Mouse (Mus musculus): ENCODE results near the gene Adamtsl1. TPM values are rescaled to one million over a fixed set of nuclear protein-coding genes. Genes with fewer than 3 reads are reported as not detected.

The Adamtsl1 gene
- polyA plus RNA-seq, 2 experiments = 0.11 to 0.23 TPM

DNA sequence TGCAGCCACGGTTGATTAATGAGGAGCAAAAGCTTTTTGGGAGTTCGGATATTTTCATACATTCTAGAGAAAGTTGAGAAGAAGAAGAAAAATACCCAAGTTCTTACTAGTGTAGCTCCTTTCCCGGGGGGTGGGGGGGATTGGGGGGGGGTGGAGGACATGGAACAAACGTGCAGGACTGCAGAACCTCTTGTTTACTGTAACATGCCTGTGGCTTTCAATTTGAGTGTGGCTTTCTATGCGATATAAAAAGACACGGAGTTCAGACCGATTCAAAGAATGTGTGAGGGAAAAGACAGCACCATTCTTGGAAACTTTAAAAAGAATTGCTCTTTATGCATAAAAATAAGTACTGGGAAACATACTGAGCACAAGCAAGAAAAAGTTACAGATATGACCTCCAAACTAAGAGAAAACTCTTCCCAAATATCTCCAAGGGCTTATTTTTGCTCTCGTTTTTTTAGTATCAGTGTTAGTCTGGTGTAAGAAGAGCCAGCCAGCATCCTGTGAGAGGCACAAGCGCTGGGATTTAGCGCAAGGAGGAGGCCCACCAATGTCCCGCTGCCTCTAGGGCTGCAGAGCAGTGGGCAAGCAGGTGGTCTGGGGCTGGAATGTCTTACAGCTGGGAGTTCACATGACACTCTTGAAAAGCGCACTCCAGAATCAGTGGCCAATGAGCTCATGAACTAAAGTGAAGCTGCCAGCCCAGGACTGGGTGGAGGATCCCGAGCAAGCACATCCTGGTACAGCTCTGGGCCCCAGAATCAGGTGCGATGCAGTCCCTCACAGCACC is 762.2 kb downstream of the Adamtsl1 start:
- H3K27me3 ChIP-seq (ENCODE audit: control insufficient read depth, insufficient read depth, low read length) = no peaks in the 10 kb centered on the region
- TF ChIP-seq CTCF (IDR thresholded peaks at IDR 0.05; ENCODE audit: low read depth) = no peak
- TF ChIP-seq EP300 (IDR thresholded peaks at IDR 0.05; ENCODE audit: low read depth) = no peak
- no peaks in the 10 kb centered on the region for H3K36me3 ChIP-seq (replicated peaks; ENCODE audit: control insufficient read depth, insufficient read depth, low read depth)
- ATAC-seq (ENCODE audit: insufficient read depth) (no peak), DNase-seq (ENCODE audit: low read depth in 3 of 3, low spot score in 3 of 3) (no peak)
- H3K4me1 ChIP-seq (replicated peaks; ENCODE audit: control insufficient read depth in 2 of 2, insufficient read depth in 2 of 2, low read length in 1 of 2) = no peaks in the 10 kb centered on the region
- no peak overlapping the region for H3K27ac ChIP-seq
- 54% methylated on average over 14 of the region's 14 CpGs for WGBS (ENCODE audit: insufficient replicate concordance)
- no peak overlapping the region for H3K9ac ChIP-seq (replicated peaks)
- H3K4me2 ChIP-seq (ENCODE audit: low read depth) = no peak overlapping the region
- H3K9me3 ChIP-seq (ENCODE audit: control insufficient read depth, low read length) = no peaks in the 10 kb centered on the region
- no peak overlapping the region for H3K4me3 ChIP-seq (ENCODE audit: insufficient read depth in 1 of 2, low read depth in 2 of 2, low read length in 2 of 2)

DNA sequence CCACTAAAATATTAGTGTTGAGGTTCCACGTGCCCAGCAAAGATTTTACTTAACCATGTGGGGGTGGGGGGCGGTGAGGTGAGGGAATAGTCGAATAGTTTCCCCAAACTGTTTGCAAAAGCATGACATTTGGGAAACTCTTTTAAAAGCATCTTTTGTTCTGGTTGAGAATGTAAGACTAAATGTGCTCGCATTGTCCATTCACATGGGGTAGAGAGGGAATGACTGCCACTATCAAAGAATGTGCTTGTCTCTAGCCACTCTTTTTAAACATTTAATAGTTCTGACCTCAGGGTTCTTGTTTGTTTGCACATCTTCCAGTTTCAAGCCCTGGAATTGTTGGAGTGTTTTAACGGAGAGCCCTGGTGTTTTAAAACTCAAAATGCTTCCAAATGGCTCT is 764.6 kb downstream of the Adamtsl1 start:
- no peak overlapping the region for H3K4me2 ChIP-seq (ENCODE audit: low read depth)
- no peak overlapping the region for H3K27ac ChIP-seq
- DNase-seq (ENCODE audit: low read depth in 3 of 3, low spot score in 3 of 3) (no peak), ATAC-seq (ENCODE audit: insufficient read depth) (no peak)
- 55% methylated on average over 5 of the region's 5 CpGs for WGBS (ENCODE audit: insufficient replicate concordance)
- TF ChIP-seq EP300 (IDR thresholded peaks at IDR 0.05; ENCODE audit: low read depth) = no peak
- TF ChIP-seq CTCF (IDR thresholded peaks at IDR 0.05; ENCODE audit: low read depth) = no peak
- no peak overlapping the region for H3K9ac ChIP-seq (replicated peaks)
- H3K36me3 ChIP-seq (replicated peaks; ENCODE audit: control insufficient read depth, insufficient read depth, low read depth) = no peaks in the 10 kb centered on the region
- no peaks in the 10 kb centered on the region for H3K4me1 ChIP-seq (replicated peaks; ENCODE audit: control insufficient read depth in 2 of 2, insufficient read depth in 2 of 2, low read length in 1 of 2)
- no peaks in the 10 kb centered on the region for H3K9me3 ChIP-seq (ENCODE audit: control insufficient read depth, low read length)
- H3K4me3 ChIP-seq (ENCODE audit: insufficient read depth in 1 of 2, low read depth in 2 of 2, low read length in 2 of 2) = no peak overlapping the region
- H3K27me3 ChIP-seq (ENCODE audit: control insufficient read depth, insufficient read depth, low read length) = no peaks in the 10 kb centered on the region

DNA sequence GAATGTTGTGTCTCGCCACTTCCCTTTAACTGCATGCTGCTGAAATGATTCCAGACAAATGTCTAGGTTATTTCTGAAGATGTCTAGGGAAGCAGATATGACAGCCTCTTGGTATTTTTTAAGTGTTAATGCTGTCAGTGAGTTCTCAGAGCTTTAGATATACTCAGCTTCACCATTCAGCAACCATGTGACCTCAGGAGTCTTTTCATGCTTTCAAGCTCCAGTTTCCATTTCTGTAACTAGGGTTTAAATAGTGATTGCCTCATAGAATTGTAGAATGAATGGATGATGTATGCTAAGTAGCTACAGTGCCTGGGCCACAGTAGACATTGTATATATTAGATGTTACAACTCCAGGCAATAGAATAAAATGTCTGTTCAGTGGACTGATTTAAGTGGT is 772.6 kb downstream of the Adamtsl1 start:
- Histone ChIP-seq H3K27ac (no peak overlapping the region), H3K9ac (replicated peaks) (no peak overlapping the region), H3K4me3 (ENCODE audit: insufficient read depth in 1 of 2, low read depth in 2 of 2, low read length in 2 of 2) (no peak overlapping the region), H3K27me3 (ENCODE audit: control insufficient read depth, insufficient read depth, low read length) (no peaks in the 10 kb centered on the region), H3K4me1 (replicated peaks; ENCODE audit: control insufficient read depth in 2 of 2, insufficient read depth in 2 of 2, low read length in 1 of 2) (no peaks in the 10 kb centered on the region), H3K9me3 (ENCODE audit: control insufficient read depth, low read length) (no peaks in the 10 kb centered on the region), H3K4me2 (ENCODE audit: low read depth) (no peak overlapping the region), H3K36me3 (replicated peaks; ENCODE audit: control insufficient read depth, insufficient read depth, low read depth) (no peaks in the 10 kb centered on the region)
- WGBS (ENCODE audit: insufficient replicate concordance) = 61% methylated on average over 1 of the region's 1 CpGs
- no peak for DNase-seq (ENCODE audit: low read depth in 3 of 3, low spot score in 3 of 3)
- ATAC-seq (ENCODE audit: insufficient read depth) = no peak
- TF ChIP-seq CTCF (IDR thresholded peaks at IDR 0.05; ENCODE audit: low read depth) (no peak), EP300 (IDR thresholded peaks at IDR 0.05; ENCODE audit: low read depth) (no peak)

DNA sequence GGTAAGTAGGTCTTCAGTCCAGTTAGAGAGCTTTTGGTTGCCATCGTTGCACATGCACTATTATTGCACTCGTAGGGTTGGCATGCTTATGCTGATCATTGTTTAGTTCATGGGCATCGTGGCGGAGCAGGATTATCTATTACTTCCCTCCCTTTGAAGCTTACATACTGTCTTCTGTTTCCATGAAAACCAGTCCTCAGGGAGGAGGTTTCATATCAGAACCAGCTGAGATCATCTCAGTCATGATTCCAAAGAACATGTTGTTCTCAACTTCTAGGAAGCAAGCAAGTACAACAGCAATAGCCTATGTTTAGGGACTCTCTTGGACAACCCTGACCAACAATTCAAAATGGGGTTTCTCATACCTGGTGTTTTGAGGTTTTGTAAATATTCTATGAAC is 774.3 kb downstream of the Adamtsl1 start:
- no peak for DNase-seq (ENCODE audit: low read depth in 3 of 3, low spot score in 3 of 3)
- 61% methylated on average over 4 of the region's 4 CpGs for WGBS (ENCODE audit: insufficient replicate concordance)

DNA sequence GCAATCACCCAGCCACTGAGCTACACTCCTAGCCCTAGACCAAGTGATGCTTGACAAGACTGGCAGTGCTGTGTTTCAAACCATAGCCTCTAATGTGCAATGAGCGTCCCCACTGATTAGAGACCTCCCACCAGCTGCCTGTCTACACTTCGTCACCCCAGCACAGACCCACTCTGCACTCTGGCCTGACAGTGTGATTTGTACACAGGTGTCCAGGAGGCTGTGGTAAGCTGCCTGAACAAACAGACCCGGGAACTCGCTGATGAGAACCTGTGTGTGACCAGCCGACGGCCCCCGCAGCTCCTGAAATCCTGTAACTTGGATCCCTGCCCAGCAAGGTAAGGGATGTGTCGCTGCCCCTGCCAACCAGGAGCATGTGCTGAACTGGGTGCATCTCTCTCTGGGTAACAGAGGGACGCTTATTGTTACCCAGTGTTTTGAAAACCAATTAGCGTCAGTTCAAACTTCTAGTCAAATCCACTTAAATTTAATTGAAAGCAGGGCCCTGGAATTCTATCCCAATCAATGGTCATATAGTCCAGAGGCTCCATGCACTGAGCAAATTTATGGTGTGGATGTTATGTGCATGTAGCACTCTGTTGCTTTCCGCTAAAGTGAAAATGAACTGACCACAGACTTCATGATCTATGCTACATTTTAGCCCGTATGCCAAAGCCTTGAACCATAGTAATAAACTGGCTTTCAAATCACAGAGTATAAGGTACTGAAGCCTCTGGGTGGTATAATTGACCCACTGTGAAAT is 775.7 kb downstream of the Adamtsl1 start:
- ATAC-seq (ENCODE audit: insufficient read depth) = no peak
- H3K27me3 ChIP-seq (ENCODE audit: control insufficient read depth, insufficient read depth, low read length) = no peaks in the 10 kb centered on the region
- no peak overlapping the region for H3K4me2 ChIP-seq (ENCODE audit: low read depth)
- TF ChIP-seq EP300 (IDR thresholded peaks at IDR 0.05; ENCODE audit: low read depth) (no peak), CTCF (IDR thresholded peaks at IDR 0.05; ENCODE audit: low read depth) (no peak)
- no peaks in the 10 kb centered on the region for H3K9me3 ChIP-seq (ENCODE audit: control insufficient read depth, low read length)
- no peak overlapping the region for H3K27ac ChIP-seq
- H3K4me1 ChIP-seq (replicated peaks; ENCODE audit: control insufficient read depth in 2 of 2, insufficient read depth in 2 of 2, low read length in 1 of 2) = no peaks in the 10 kb centered on the region
- no peak for DNase-seq (ENCODE audit: low read depth in 3 of 3, low spot score in 3 of 3)
- no peaks in the 10 kb centered on the region for H3K36me3 ChIP-seq (replicated peaks; ENCODE audit: control insufficient read depth, insufficient read depth, low read depth)
- H3K9ac ChIP-seq (replicated peaks) = no peak overlapping the region
- 71% methylated on average over 12 of the region's 12 CpGs for WGBS (ENCODE audit: insufficient replicate concordance)
- no peak overlapping the region for H3K4me3 ChIP-seq (ENCODE audit: insufficient read depth in 1 of 2, low read depth in 2 of 2, low read length in 2 of 2)

More for the DNA sequence above, 774.3 kb downstream of the Adamtsl1 start:
- Histone ChIP-seq H3K27me3 (ENCODE audit: control insufficient read depth, insufficient read depth, low read length) (no peaks in the 10 kb centered on the region), H3K4me2 (ENCODE audit: low read depth) (no peak overlapping the region), H3K36me3 (replicated peaks; ENCODE audit: control insufficient read depth, insufficient read depth, low read depth) (no peaks in the 10 kb centered on the region), H3K9me3 (ENCODE audit: control insufficient read depth, low read length) (no peaks in the 10 kb centered on the region), H3K9ac (replicated peaks) (no peak overlapping the region), H3K4me3 (ENCODE audit: insufficient read depth in 1 of 2, low read depth in 2 of 2, low read length in 2 of 2) (no peak overlapping the region), H3K4me1 (replicated peaks; ENCODE audit: control insufficient read depth in 2 of 2, insufficient read depth in 2 of 2, low read length in 1 of 2) (no peaks in the 10 kb centered on the region), H3K27ac (no peak overlapping the region)
- ATAC-seq (ENCODE audit: insufficient read depth) = no peak
- TF ChIP-seq EP300 (IDR thresholded peaks at IDR 0.05; ENCODE audit: low read depth) (no peak), CTCF (IDR thresholded peaks at IDR 0.05; ENCODE audit: low read depth) (no peak)
